Mouse (Mus musculus) liver, adult 2 months (tissue): ENCODE measurements around the gene Il13ra1.

Source experiments
- CTCF ChIP-seq: fragments of 200-500 bp; IDR thresholded peaks from 2 replicates; pipeline ENCODE4 v1.5.1; 2011; ENCODE audit warnings: low read depth, low read length, control low read depth
- POLR2A ChIP-seq: fragments of 200-500 bp; IDR thresholded peaks from 2 replicates; pipeline ENCODE4 v1.6.1; 2011; ENCODE audit warnings: low read length, control low read depth; ENCODE audit not compliant: insufficient read depth; ENCODE audit errors: extremely low read depth

DNA sequence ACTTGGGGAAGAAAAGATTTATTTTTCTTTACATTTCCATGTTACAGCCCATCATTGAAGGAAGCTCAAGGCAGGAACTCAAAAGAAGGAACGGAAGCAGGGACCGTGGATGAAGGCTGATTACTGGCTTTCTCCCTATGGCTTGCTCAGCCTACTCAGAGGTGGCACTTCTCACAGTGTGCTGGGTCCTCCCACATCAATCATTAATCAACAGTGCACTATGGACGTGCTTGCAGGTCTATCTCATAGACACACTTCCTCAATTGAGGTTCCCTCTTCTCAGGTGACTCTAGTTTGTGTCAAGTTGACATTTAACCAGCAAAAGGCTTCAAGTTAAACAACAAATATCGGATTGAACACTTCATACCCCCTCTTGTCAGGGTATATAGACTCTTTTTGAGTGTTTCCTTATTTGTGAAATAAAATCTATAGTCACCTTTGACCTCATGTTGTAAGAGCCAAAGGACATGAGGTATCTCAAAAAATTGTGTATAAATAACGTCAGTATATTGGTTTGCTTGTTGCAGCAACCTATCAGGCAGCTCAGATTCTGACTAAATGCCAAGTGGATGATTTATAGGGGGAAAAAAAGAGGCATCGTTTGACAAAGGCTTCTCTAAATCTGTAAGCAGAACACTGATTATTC is 30.2 kb downstream of the Il13ra1 start:
- no peak for TF ChIP-seq CTCF
- TF ChIP-seq POLR2A = no peak
